Mouse (Mus musculus) intestine, embryonic 14.5 days (tissue): ENCODE measurements around the gene Fam187a. TPM values are rescaled to one million over a fixed set of nuclear protein-coding genes. Genes with fewer than 3 reads are reported as not detected.

ENCODE experiments used
- ATAC-seq: fragments of 200-750 bp; cut with Nextera tagmentation; replicated peaks from 2 replicates; pipeline ENCODE4 v1.8.0; 2017; ENCODE audit warnings: low read depth, moderate number of reproducible peaks, moderate TSS enrichment, moderate library complexity; ENCODE audit not compliant: low FRiP score, low TSS enrichment
- DNase-seq: peaks from one replicate; pipeline ENCODE4 v3.0.0-alpha.2; 2018; ENCODE audit warnings: low spot score
- H3K27ac ChIP-seq: fragments of 300-500 bp; sonication (generic); 2 replicates; pipeline ENCODE4 v1.5.1; 2014; ENCODE audit warnings: low read depth, mild to moderate bottlenecking, control low read depth
- H3K27me3 ChIP-seq: fragments of 300-500 bp; sonication (generic); replicated peaks from 2 replicates; pipeline ENCODE4 v1.6.1; 2014; ENCODE audit warnings: low read length, control low read depth; ENCODE audit not compliant: control insufficient read depth, insufficient read depth
- H3K36me3 ChIP-seq: fragments of 300-500 bp; sonication (generic); 2 replicates; pipeline ENCODE4 v1.6.1; 2014; ENCODE audit warnings: low read length, control low read depth; ENCODE audit not compliant: control insufficient read depth, insufficient read depth
- H3K4me1 ChIP-seq: fragments of 300-500 bp; sonication (generic); replicated peaks from 2 replicates; pipeline ENCODE4 v1.6.1; 2014; ENCODE audit warnings: low read length, control low read depth, mixed read lengths; ENCODE audit not compliant: control insufficient read depth, insufficient read depth
- H3K4me2 ChIP-seq: fragments of 300-500 bp; sonication (generic); 2 replicates; pipeline ENCODE4 v1.6.1; 2014; ENCODE audit warnings: low read length
- H3K4me3 ChIP-seq: fragments of 300-500 bp; sonication (generic); 2 replicates; pipeline ENCODE4 v1.5.1; 2014; ENCODE audit warnings: low read depth, low read length, control low read depth, mixed read lengths
- H3K9ac ChIP-seq: fragments of 300-500 bp; sonication (generic); 2 replicates; pipeline ENCODE4 v1.6.1; 2014; ENCODE audit warnings: mild to moderate bottlenecking, low read length
- H3K9me3 ChIP-seq: fragments of 300-500 bp; sonication (generic); 2 replicates; pipeline ENCODE4 v1.6.1; 2016; ENCODE audit warnings: low read length, control low read depth; ENCODE audit not compliant: control insufficient read depth
- WGBS: fragments of 180-500 bp; shearing (Covaris S2); extraction: QIAGEN DNeasy Blood & Tissue Kit; methylation state at CpG from one replicate; pipeline ENCODE4 v1.1.7; 2014; 5-methylcytosine and 5-hydroxymethylcytosine counted together
- polyA plus RNA-seq: library from polyadenylated mRNA; unstranded; fragments of >200 nt; fragmentation: Nextera tagmentation; extraction: Ambion mirVana; gene quantifications from 2 replicates; pipeline ENCODE4 v1.2.1, GENCODE M21; 2014

The Fam187a gene
- polyA plus RNA-seq, 1 experiment from 2014 or later: not detected

DNA sequence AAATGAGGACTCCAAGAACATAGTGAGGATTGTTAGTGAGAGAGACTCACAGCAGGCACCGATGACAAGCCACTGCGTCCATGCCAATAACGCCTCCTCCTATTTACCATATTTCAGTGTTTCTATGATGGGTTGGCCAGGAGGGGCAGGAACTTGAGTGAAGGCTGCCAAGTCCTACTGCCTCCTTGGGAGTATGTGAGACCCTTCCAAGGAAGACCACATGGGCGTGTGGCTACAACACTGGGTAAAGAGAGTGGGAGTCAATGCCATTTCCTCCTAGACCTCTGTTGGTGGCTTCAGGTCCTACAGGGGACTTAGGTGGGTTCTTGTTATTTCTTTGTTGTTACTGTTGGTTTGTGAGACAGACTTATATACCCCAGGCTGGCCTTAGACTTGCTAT is 16.2 kb downstream of the Fam187a start:
- 73% methylated on average over 4 of the region's 4 CpGs for WGBS
- no peaks in the 10 kb centered on the region; the same call in 1 of the 2 replicates for H3K27me3 ChIP-seq
- no peak overlapping the region for H3K4me3 ChIP-seq
- ATAC-seq (no peak), DNase-seq (no peak)
- no peaks in the 10 kb centered on the region for H3K9me3 ChIP-seq
- H3K27ac ChIP-seq: no peak overlapping the region
- peaks cover 14% of the 10 kb centered on the region for H3K36me3 ChIP-seq
- no peak overlapping the region for H3K4me2 ChIP-seq
- no peak overlapping the region for H3K9ac ChIP-seq
- 0 out of 2 replicates have a peak, but pooled peaks cover 4% of the 10 kb centered on the region for H3K4me1 ChIP-seq

DNA sequence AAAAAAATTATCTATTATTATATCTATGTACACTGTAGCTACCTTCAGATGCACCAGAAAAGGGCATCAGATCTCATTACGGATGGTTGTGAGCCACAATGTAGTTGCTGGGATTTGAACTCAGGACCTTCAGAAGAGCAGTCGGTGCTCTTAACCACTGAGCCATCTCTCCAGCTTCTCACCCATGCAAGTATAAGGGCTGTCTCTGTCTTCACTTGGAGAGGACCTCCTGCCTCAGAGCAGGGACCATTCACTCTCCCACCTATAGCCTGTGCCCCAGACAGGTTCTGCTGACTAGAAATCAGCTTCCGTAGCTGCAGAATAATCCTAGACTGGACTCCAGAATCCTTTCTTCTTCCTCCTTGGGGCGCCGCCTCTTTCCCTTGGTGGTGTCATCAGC is 17.1 kb downstream of the Fam187a start:
- ATAC-seq (no peak), DNase-seq (no peak)
- H3K27me3 ChIP-seq: no peaks in the 10 kb centered on the region
- no peak overlapping the region for H3K9ac ChIP-seq
- no peak overlapping the region for H3K27ac ChIP-seq
- H3K9me3 ChIP-seq: no peaks in the 10 kb centered on the region
- H3K4me1 ChIP-seq: 0 out of 2 replicates have a peak, but pooled peaks cover 4% of the 10 kb centered on the region
- WGBS: 80% methylated on average over 5 of the region's 5 CpGs
- H3K36me3 ChIP-seq: peaks cover 21% of the 10 kb centered on the region
- H3K4me2 ChIP-seq: no peak overlapping the region
- H3K4me3 ChIP-seq: no peak overlapping the region

DNA sequence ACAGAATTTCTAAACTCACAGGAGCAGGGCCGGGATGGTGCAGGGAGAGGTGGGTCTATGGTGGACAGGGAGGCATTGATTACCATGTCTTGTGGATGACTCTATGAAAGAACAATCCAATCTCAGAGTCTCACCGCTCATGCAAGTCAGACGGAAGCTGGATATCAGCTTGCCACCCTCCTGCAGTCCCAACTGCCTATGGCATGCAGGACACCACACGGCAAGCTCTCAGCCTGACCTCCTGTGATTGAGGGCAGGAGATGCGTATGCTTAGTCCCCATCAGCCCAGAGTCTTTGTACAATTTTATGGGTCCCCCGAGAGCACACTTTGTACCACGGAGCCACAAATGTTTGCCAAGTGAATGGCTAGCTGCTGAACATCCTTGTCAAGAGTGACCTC is 18.7 kb downstream of the Fam187a start:
- no peak overlapping the region for H3K9ac ChIP-seq
- H3K9me3 ChIP-seq: no peaks in the 10 kb centered on the region
- H3K4me1 ChIP-seq: no peaks in the 10 kb centered on the region
- 78% methylated on average over 7 of the region's 7 CpGs for WGBS
- H3K4me2 ChIP-seq: no peak overlapping the region
- ATAC-seq (no peak), DNase-seq (no peak)
- no peaks in the 10 kb centered on the region for H3K27me3 ChIP-seq
- no peak overlapping the region for H3K4me3 ChIP-seq
- H3K36me3 ChIP-seq: peaks cover 37% of the 10 kb centered on the region
- no peak overlapping the region for H3K27ac ChIP-seq

DNA sequence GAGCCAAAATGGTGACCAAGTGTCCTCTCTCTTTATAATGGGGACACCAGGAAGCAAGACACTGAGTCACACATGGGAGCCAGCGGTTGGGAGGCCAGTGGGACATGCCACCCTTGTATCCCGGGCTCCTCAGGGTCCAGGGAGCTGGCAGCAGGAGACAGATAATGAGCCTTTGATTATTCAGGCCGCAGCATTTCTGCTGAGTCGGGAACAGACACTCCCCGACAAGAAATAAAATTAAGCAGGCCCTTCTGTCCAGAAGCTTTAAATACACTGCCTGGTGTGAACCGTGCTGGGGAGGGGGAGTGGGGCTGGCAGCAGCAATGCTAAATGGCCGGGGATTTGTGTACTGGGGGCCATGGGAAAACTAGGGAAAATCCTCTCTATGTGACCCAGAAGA is 26.4 kb downstream of the Fam187a start:
- Histone ChIP-seq H3K9me3 (no peaks in the 10 kb centered on the region), H3K36me3 (peaks cover 97% of the 10 kb centered on the region), H3K27me3 (no peaks in the 10 kb centered on the region), H3K4me3 (no peak overlapping the region), H3K4me1 (no peaks in the 10 kb centered on the region), H3K4me2 (no peak overlapping the region), H3K9ac (no peak overlapping the region), H3K27ac (no peak overlapping the region)
- DNase-seq (no peak), ATAC-seq (no peak)
- WGBS: 60% methylated on average over 7 of the region's 7 CpGs

DNA sequence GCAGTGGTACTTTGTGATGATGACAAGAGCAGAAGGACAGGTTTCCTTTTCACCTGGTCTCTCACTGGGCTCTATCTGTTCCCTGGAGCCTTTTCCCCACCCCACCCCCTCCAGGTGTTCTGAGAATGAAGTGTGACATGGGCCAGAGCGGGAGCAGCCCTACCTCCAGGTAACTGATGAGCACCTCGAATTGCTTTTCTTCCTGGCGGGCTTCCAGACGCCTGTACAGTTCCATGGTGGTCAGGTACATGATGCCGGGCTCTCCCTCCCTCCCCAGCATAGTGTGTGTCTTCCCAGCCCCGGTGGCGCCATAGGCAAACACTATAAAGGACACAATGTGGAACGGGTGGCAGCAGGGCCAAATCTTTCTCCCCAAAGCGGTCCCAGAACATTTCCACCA is 30.4 kb downstream of the Fam187a start:
- WGBS: 89% methylated on average over 9 of the region's 9 CpGs
- H3K27me3 ChIP-seq: no peaks in the 10 kb centered on the region
- DNase-seq (no peak), ATAC-seq (no peak)
- no peak overlapping the region for H3K4me3 ChIP-seq
- H3K9me3 ChIP-seq: no peaks in the 10 kb centered on the region
- no peak overlapping the region for H3K27ac ChIP-seq
- H3K4me1 ChIP-seq: no peaks in the 10 kb centered on the region
- no peak overlapping the region for H3K4me2 ChIP-seq
- no peak overlapping the region for H3K9ac ChIP-seq
- peaks cover 59% of the 10 kb centered on the region for H3K36me3 ChIP-seq

DNA sequence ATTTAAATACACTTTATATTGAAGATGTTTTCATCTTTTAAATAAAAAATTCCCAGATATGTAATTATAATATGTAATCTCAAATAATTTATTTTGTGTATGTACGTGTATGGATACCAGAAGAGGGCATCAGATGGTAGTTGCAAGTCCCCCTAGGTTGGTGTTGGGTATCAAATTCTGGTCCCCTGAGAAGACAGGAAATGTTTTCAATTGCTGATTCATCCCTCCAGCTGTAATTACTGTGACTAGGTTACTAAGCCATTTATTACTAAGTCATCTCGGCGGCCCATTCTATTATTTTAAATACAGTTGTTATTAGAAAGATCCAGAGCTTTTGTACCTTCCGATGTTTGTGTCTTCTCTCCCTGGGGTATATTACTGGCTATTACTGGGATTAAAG is 33.1 kb downstream of the Fam187a start:
- H3K36me3 ChIP-seq: peaks cover 37% of the 10 kb centered on the region

DNA sequence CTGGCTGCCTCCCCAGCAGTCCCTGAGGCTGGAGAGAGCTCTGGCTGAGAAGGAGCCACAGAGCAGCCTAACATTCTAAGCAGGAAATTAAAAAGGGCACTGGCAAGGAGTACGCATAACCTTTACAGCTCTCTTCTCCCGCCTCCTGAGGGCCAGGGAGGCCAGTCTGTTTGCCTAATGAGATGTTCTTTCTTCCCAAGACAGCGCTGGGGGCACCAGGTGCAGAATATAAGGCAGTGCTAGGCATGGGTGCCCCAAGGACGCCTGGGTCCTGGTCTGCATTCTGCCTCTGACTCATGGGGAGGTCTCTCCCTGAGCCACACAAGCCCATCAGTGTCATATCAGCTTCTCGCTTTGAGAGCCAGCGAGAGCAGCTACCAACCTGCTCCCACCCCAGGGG is 36.5 kb downstream of the Fam187a start:
- H3K9me3 ChIP-seq: no peaks in the 10 kb centered on the region
- H3K4me2 ChIP-seq: no peak overlapping the region
- no peak overlapping the region for H3K27ac ChIP-seq
- no peak for ATAC-seq
- no peaks in the 10 kb centered on the region for H3K27me3 ChIP-seq
- H3K4me3 ChIP-seq: no peak overlapping the region
- H3K36me3 ChIP-seq: peaks cover 3% of the 10 kb centered on the region
- no peak for DNase-seq
- no peak overlapping the region for H3K9ac ChIP-seq
- 80% methylated on average over 6 of the region's 6 CpGs for WGBS
- peaks cover 6% of the 10 kb centered on the region; the same call in 1 of the 2 replicates for H3K4me1 ChIP-seq

More for the DNA sequence above, 33.1 kb downstream of the Fam187a start:
- no peaks in the 10 kb centered on the region for H3K9me3 ChIP-seq
- DNase-seq (no peak), ATAC-seq (no peak)
- H3K9ac ChIP-seq: no peak overlapping the region
- no peak overlapping the region for H3K4me3 ChIP-seq
- no peaks in the 10 kb centered on the region for H3K27me3 ChIP-seq
- 85% methylated on average over 4 of the region's 4 CpGs for WGBS
- H3K27ac ChIP-seq: no peak overlapping the region
- peaks cover 6% of the 10 kb centered on the region; the same call in 1 of the 2 replicates for H3K4me1 ChIP-seq
- H3K4me2 ChIP-seq: no peak overlapping the region

DNA sequence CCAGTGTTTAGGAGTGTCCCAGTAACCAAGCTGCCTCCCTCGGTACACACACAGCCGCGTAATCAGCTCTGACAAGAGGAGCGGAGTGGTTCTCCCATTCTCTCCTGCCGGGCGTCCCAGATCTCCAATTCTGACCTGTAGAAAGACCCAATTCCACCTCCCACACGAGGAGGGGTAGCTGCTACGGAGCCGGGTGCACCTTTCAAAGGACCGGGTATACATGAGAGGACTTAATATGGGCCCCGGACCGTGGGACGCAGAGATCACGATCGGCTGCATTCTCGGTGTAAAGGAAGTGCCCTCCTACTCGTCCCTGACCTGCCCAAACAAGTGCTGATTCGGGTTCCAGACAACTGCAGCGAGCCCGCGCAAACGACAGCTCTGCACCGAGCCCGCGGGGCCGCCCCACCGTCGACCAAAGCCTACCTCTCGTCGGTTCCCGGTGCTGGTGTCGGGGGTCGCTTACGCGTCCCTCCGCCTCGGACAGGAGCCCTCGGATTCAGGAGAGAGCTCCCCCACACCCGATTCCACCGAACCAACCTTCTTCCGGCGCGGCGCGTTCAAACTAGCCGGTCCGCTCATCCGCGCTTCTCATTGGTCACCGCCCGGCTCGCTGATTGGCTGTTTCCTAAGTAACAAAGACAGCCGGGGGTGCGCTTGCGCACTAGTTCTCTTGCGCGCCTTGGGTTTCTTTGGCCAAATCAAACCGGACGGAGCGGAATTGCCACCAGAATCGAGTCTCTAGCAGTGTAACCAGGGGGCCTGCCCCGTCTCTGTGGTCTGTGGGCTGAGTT is 39.8 kb downstream of the Fam187a start, which contains the start of gene Kif18b:
Kif18b (minus strand) TSS at position 568 of the 794 bp plus-strand sequence.
- Histone ChIP-seq H3K9me3 (no peaks in the 10 kb centered on the region), H3K9ac (peak within 1 kb of the TSS; percentile 56), H3K4me1 (peaks cover 6% of the 10 kb centered on the region; the same call in 1 of the 2 replicates), H3K4me3 (peak within 1 kb of the TSS; percentile 77), H3K27ac (peak within 1 kb of the TSS; percentile 92), H3K4me2 (peak within 1 kb of the TSS; percentile 50), H3K36me3 (peaks cover 3% of the 10 kb centered on the region), H3K27me3 (no peaks in the 10 kb centered on the region)
- WGBS: under 1% methylated on average over 62 of the region's 62 CpGs
- ATAC-seq: peak; percentile 91
- DNase-seq: peak; percentile 95

DNA sequence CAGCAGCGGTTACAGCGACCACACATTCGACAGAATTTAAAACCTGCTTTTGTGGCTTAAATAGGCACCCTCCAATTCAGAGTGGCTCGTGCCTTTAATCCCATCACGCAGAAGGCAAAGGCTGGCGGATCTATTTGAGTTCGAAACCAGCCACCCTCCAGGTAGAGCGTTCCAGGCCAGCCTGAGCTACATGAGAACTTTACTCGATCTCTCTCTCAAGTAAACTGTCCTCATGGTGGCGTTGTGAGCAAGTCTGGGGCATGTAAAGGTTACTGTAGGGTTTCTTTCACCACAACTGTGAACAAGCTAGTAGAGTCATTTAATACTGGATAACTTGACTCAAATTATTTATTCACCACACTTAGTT is 40.4 kb downstream of the Fam187a start:
- no peaks in the 10 kb centered on the region for H3K9me3 ChIP-seq
- H3K36me3 ChIP-seq: peaks cover 3% of the 10 kb centered on the region
- DNase-seq: no peak
- H3K9ac ChIP-seq: peak overlapping the region; percentile 56
- peak; percentile 19; the same call in 1 of the 2 replicates for ATAC-seq
- under 1% methylated on average over 10 of the region's 10 CpGs for WGBS
- H3K27ac ChIP-seq: peak overlapping the region; percentile 92
- peak overlapping the region; percentile 77 for H3K4me3 ChIP-seq
- peak overlapping the region; percentile 50 for H3K4me2 ChIP-seq
- H3K27me3 ChIP-seq: no peaks in the 10 kb centered on the region
- peaks cover 6% of the 10 kb centered on the region; the same call in 1 of the 2 replicates for H3K4me1 ChIP-seq
